Mouse (Mus musculus) CH12.LX (cell line): ENCODE results near the gene Dapk2. TPM values are rescaled to one million over a fixed set of nuclear protein-coding genes. Genes with fewer than 3 reads are reported as not detected.

Experiments used
- DNase-seq: peaks from one replicate; pipeline ENCODE4 v3.0.0-alpha.2; 2013; ENCODE audit errors: extremely low read depth
- H3K27ac ChIP-seq: 2 replicates; pipeline ENCODE4 v1.5.1; 2012; ENCODE audit warnings: low read depth, mild to moderate bottlenecking, control low read depth, moderate library complexity; ENCODE audit not compliant: insufficient read depth
- H3K27me3 ChIP-seq: replicated peaks from 2 replicates; pipeline ENCODE3; 2012; ENCODE audit warnings: inconsistent platforms
- H3K36me3 ChIP-seq, 2 experiments: replicated peaks in 1 of 2; 2 replicates each; pipeline versions ENCODE3 to v1.6.1; 2012; ENCODE audit warnings: inconsistent platforms in 1 of 2, low read length in 1 of 2, mild to moderate bottlenecking in 1 of 2, mixed read lengths in 1 of 2, moderate library complexity in 1 of 2; ENCODE audit not compliant: control insufficient read depth in 1 of 2, insufficient read depth in 1 of 2
- H3K4me1 ChIP-seq, 2 experiments: 2 replicates each; pipeline ENCODE4 v1.6.1; 2012; ENCODE audit warnings: inconsistent platforms in 1 of 2, moderate library complexity in 1 of 2; ENCODE audit not compliant: insufficient read depth in 2 of 2, control insufficient read depth in 1 of 2
- H3K4me2 ChIP-seq: 2 replicates; pipeline ENCODE4 v1.6.1; 2012; ENCODE audit warnings: low read depth, mild to moderate bottlenecking, control low read depth; ENCODE audit not compliant: poor library complexity, insufficient read depth, severe bottlenecking
- H3K4me3 ChIP-seq, 3 experiments: fragments of 150-350 bp in 1 of 3; sonication (generic) in 1 of 3; replicated peaks in 1 of 3; 2 replicates each; pipeline versions ENCODE3 to v1.5.1; 2011 to 2012; ENCODE audit warnings: low read depth in 2 of 3, low read length in 2 of 3, mild to moderate bottlenecking in 2 of 3, moderate library complexity in 2 of 3, control low read depth in 1 of 3, improper control_type of control experiment in 1 of 3, inconsistent platforms in 1 of 3, mixed read lengths in 1 of 3; ENCODE audit not compliant: poor library complexity in 1 of 3
- H3K79me2 ChIP-seq: replicated peaks from 2 replicates; pipeline ENCODE4 v1.6.1; 2012; ENCODE audit warnings: mild to moderate bottlenecking, moderate library complexity; ENCODE audit not compliant: control insufficient read depth, poor library complexity, insufficient read depth, severe bottlenecking; ENCODE audit errors: extremely low read depth
- H3K9ac ChIP-seq: 2 replicates; pipeline ENCODE4 v1.6.1; 2012; ENCODE audit warnings: low read depth, mild to moderate bottlenecking, control low read depth, moderate library complexity; ENCODE audit not compliant: insufficient read depth
- H3K9me3 ChIP-seq: replicated peaks from 2 replicates; pipeline ENCODE3; 2012; ENCODE audit warnings: low read length, inconsistent platforms, mixed read lengths
- CTCF ChIP-seq, 2 experiments: IDR thresholded peaks in 1 of 2; conservative IDR thresholded peaks in 1 of 2; 2 replicates each; pipeline ENCODE4 v1.5.1; 2011 to 2012; ENCODE audit warnings: low read depth in 2 of 2, low read length in 2 of 2, improper control_type of control experiment in 1 of 2, inconsistent platforms in 1 of 2, mild to moderate bottlenecking in 1 of 2, moderate library complexity in 1 of 2
- E2F4 ChIP-seq: IDR thresholded peaks from 2 replicates; pipeline ENCODE4 v1.6.1; 2011; ENCODE audit warnings: low read depth, low read length, improper control_type of control experiment; ENCODE audit not compliant: insufficient replicate concordance
- GABPA ChIP-seq: IDR thresholded peaks from 2 replicates; pipeline ENCODE4 v1.6.1; 2012; ENCODE audit warnings: low read depth, low read length, improper control_type of control experiment, inconsistent platforms; ENCODE audit not compliant: insufficient replicate concordance
- MAFK ChIP-seq: IDR thresholded peaks from 2 replicates; pipeline ENCODE4 v1.6.1; 2011; ENCODE audit warnings: low read length, improper control_type of control experiment; ENCODE audit not compliant: insufficient replicate concordance
- NELFE ChIP-seq: IDR thresholded peaks from 2 replicates; pipeline ENCODE4 v1.6.1; 2011; ENCODE audit warnings: low read depth, low read length, improper control_type of control experiment
- PAX5 ChIP-seq: IDR thresholded peaks from 2 replicates; pipeline ENCODE4 v1.6.1; 2012; ENCODE audit warnings: low read length, inconsistent platforms, mixed read lengths
- POLR2A ChIP-seq: IDR thresholded peaks from 2 replicates; pipeline ENCODE4 v1.6.1; 2011; ENCODE audit warnings: low read depth, mild to moderate bottlenecking, improper control_type of control experiment, low read length
- POLR2AphosphoS2 ChIP-seq: IDR thresholded peaks from 2 replicates; pipeline ENCODE4 v1.6.1; 2011; ENCODE audit warnings: low read depth, low read length, improper control_type of control experiment
- RAD21 ChIP-seq: IDR thresholded peaks from 2 replicates; pipeline ENCODE4 v1.6.1; 2011; ENCODE audit warnings: low read depth, mild to moderate bottlenecking, low read length, improper control_type of control experiment, moderate library complexity
- SMC3 ChIP-seq: IDR thresholded peaks from 2 replicates; pipeline ENCODE4 v1.6.1; 2011; ENCODE audit warnings: low read depth, low read length, improper control_type of control experiment
- TBP ChIP-seq: conservative IDR thresholded peaks from 2 replicates; pipeline ENCODE4 v1.6.1; 2011; ENCODE audit warnings: low read depth, low read length, improper control_type of control experiment
- USF2 ChIP-seq: conservative IDR thresholded peaks from 2 replicates; pipeline ENCODE4 v1.6.1; 2011; ENCODE audit warnings: low read depth, low read length, improper control_type of control experiment
- ZKSCAN1 ChIP-seq: IDR thresholded peaks from 2 replicates; pipeline ENCODE4 v1.6.1; 2012; ENCODE audit warnings: low read depth, inconsistent platforms, low read length, improper control_type of control experiment, borderline replicate concordance
- dilution Hi-C: fragments of 300-500 bp; cut with MboI; formaldehyde crosslinking; loops from 2 replicates; pipeline ENCODE4 v1.14.3; 2020; ENCODE audit warnings: low sequenced_read_pairs; ENCODE audit not compliant: extremely low pct_unique_long_range_greater_than_20kb, extremely low pct_ligation_motif_present
- in situ Hi-C: fragments of 300-500 bp; cut with MboI; formaldehyde crosslinking; loops from 3 replicates; pipeline ENCODE4 v1.14.3; 2019; ENCODE audit warnings: low sequenced_read_pairs, low pct_ligation_motif_present, low pct_unique_long_range_greater_than_20kb, mixed read lengths
- polyA plus RNA-seq: library from polyadenylated mRNA; unstranded; fragments of >175 nt; gene quantifications from 2 replicates; pipeline ENCODE4 v1.2.1, GENCODE M21; 2012; ENCODE audit warnings: low read depth; ENCODE audit not compliant: insufficient read length
- total RNA-seq, 2 experiments: library from RNA; depleted of rRNA; stranded (reverse); fragments of 300-350 nt in 1 of 2; fragments of >200 nt in 1 of 2; gene quantifications; 2 replicates each; pipeline ENCODE4 v1.2.3; 2012 to 2014

Gene Dapk2
- total and polyA plus RNA-seq, 3 experiments = 25.2 to 60.3 (median 39.0) TPM

- in situ Hi-C loops (loop anchor here (5.0 to 25.0 kb wide), 3 partner anchors 37 to 252 kb away; no protein-coding TSS in a partner anchor), dilution Hi-C loops (no loop called here)
- Histone ChIP-seq H3K36me3 (peaks cover 0 to 26% of the 10 kb centered on the region in 2 experiments), H3K79me2 (peaks cover 8% of the 10 kb centered on the region; the same call in 1 of the 2 replicates), H3K9me3 (peaks cover 5% of the 10 kb centered on the region), H3K27me3 (no peaks in the 10 kb centered on the region), H3K4me3 (no peak overlapping the region), H3K9ac (no peak overlapping the region), H3K4me2 (no peak overlapping the region), H3K4me1 (peaks cover 11 to 53% of the 10 kb centered on the region in 2 experiments), H3K27ac (no peak overlapping the region)
- DNase-seq = no peak
- TF ChIP-seq SMC3 (peak; percentile 3; the same call in 1 of the 2 replicates), USF2 (no peak), GABPA (no peak), CTCF (conservative IDR thresholded peaks at IDR 0.05 in 1 of 2, IDR thresholded peaks at IDR 0.05 in 1 of 2; ENCODE audit: low read depth in 2 of 2, low read length in 2 of 2) (peak in 1 of 2 experiments; percentile 47; a peak in 2 of 4 replicates)
Measured at GRCm38 (mm10) chr9:66160155-66160554, 2.1 kb downstream of the Dapk2 start.

- in situ Hi-C loops = loop anchor here (5.0 to 25.0 kb wide), 3 partner anchors 34 to 249 kb away; no protein-coding TSS in a partner anchor
- TF ChIP-seq TBP (no peak), CTCF (conservative IDR thresholded peaks at IDR 0.05 in 1 of 2, IDR thresholded peaks at IDR 0.05 in 1 of 2; ENCODE audit: low read depth in 2 of 2, low read length in 2 of 2) (peak in 1 of 2 experiments; percentile 25; a peak in 2 of 4 replicates), POLR2A (no peak), NELFE (no peak), PAX5 (no peak), RAD21 (peak; percentile 33), GABPA (no peak), E2F4 (no peak), MAFK (no peak), SMC3 (peak; percentile 22; the same call in 1 of the 2 replicates), ZKSCAN1 (no peak)
- Histone ChIP-seq H3K4me1 (peaks cover 0 to 49% of the 10 kb centered on the region in 2 experiments; a peak in 2 of 4 replicates), H3K79me2 (peaks cover 8% of the 10 kb centered on the region; the same call in 1 of the 2 replicates), H3K9me3 (peaks cover 5% of the 10 kb centered on the region), H3K27me3 (no peaks in the 10 kb centered on the region), H3K4me3 (no peak overlapping the region), H3K36me3 (peaks cover 9 to 53% of the 10 kb centered on the region in 2 experiments), H3K9ac (no peak overlapping the region), H3K27ac (no peak overlapping the region), H3K4me2 (no peak overlapping the region)
- dilution Hi-C loops = no loop called here
- no peak for DNase-seq
Measured at GRCm38 (mm10) chr9:66162995-66163394, 5.0 kb downstream of the Dapk2 start.

- no peaks in the 10 kb centered on the region for H3K9me3 ChIP-seq
- DNase-seq = no peak
- H3K36me3 ChIP-seq = peaks cover 11 to 77% of the 10 kb centered on the region in 2 experiments
- H3K9ac ChIP-seq = no peak overlapping the region
- TF ChIP-seq POLR2AphosphoS2 = no peak
- TF ChIP-seq ZKSCAN1 = peak; percentile 73
- no peaks in the 10 kb centered on the region for H3K27me3 ChIP-seq
- dilution Hi-C loops (no loop called here), in situ Hi-C loops (loop anchor here (25.0 kb wide), 1 partner anchor 245 kb away; no protein-coding TSS in a partner anchor)
- H3K79me2 ChIP-seq = peaks cover under 1% of the 10 kb centered on the region; the same call in 1 of the 2 replicates
- H3K4me1 ChIP-seq = peaks cover 0 to 41% of the 10 kb centered on the region in 2 experiments; a peak in 2 of 4 replicates
- H3K27ac ChIP-seq = no peak overlapping the region
- H3K4me2 ChIP-seq = no peak overlapping the region
- no peak overlapping the region for H3K4me3 ChIP-seq
Measured at GRCm38 (mm10) chr9:66167222-66167621, 9.2 kb downstream of the Dapk2 start.
